Mouse (Mus musculus) embryonic fibroblast, embryonic 13.5 days (primary cell): Measurements from ENCODE around the gene Wapl. TPM values are rescaled to one million over a fixed set of nuclear protein-coding genes. Genes with fewer than 3 reads are reported as not detected.

ENCODE experiments used
- H3K27ac ChIP-seq: 2 replicates; pipeline ENCODE4 v1.5.1; 2012; ENCODE audit warnings: low read length, control low read depth, inconsistent platforms; ENCODE audit not compliant: insufficient read depth
- H3K4me1 ChIP-seq: 2 replicates; pipeline ENCODE4 v1.6.1; 2011; ENCODE audit warnings: low read length; ENCODE audit not compliant: control insufficient read depth, insufficient read depth
- H3K4me3 ChIP-seq: 2 replicates; pipeline ENCODE4 v1.5.1; 2011; ENCODE audit warnings: mild to moderate bottlenecking, control low read depth, low read length; ENCODE audit not compliant: insufficient read depth
- CTCF ChIP-seq: IDR thresholded peaks from 2 replicates; pipeline ENCODE4 v1.5.1; 2011; ENCODE audit warnings: mild to moderate bottlenecking, control low read depth, low read length, moderate library complexity, borderline replicate concordance; ENCODE audit not compliant: insufficient read depth
- POLR2A ChIP-seq: IDR thresholded peaks from 2 replicates; pipeline ENCODE4 v1.6.1; 2011; ENCODE audit warnings: low read depth, mild to moderate bottlenecking, control low read depth, low read length, moderate library complexity
- polyA plus RNA-seq: library from polyadenylated mRNA; stranded (reverse); fragments of >200 nt; gene quantifications from 2 replicates; pipeline ENCODE4 v1.2.4, GENCODE M21; 2011; ENCODE audit warnings: low read depth; ENCODE audit not compliant: missing spikeins, insufficient read length

Gene Wapl
- polyA plus RNA-seq, 1 experiment: 74.1 TPM

DNA sequence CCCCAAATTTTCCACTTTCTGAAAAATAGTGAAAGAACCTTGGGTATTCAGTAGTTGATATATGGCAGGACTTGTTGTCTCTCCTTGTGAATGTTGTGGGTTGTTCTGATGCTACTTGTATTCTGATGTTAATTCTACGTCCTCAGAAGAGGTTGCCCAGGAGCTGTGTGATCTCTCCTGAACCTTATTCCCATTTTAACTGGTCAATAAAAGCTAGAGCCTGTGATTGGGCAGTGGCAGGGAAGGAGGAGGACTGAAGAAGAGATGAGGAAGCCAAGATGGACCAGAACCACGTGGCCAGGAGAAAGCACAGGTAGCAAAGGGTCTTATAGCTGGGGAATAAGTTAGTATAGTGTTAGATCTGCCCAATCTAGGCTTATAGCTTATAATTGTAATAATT, 7.1 kb downstream of the Wapl start:
- no peak overlapping the region for H3K4me3 ChIP-seq
- H3K27ac ChIP-seq: no peak overlapping the region
- TF ChIP-seq POLR2A: no peak
- no peak for TF ChIP-seq CTCF
- no peaks in the 10 kb centered on the region for H3K4me1 ChIP-seq

DNA sequence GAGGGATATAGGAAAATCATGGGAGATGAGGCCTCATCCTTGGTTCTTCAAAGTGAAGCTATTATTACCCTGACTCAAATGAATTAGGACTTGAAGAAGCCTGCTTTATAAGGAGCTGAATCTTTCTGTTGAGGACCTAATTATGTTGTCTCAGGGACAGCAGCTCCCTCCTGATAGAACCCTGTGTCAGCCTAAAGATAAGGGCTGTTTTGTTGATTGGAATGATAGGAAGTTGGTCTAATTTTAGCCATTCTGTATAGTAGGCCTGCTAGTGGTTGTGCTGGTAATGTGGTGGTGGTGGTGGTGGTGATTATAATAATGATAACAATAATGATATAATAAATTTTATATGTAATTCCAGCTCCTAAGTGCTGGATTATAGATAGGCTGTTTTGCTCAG, 11.3 kb downstream of the Wapl start:
- H3K4me3 ChIP-seq: no peak overlapping the region
- H3K4me1 ChIP-seq: no peaks in the 10 kb centered on the region

GRCm38 (mm10) chr14:34693970-34694369, 20.2 kb downstream of the Wapl start:
- Histone ChIP-seq H3K4me1 (no peaks in the 10 kb centered on the region), H3K27ac (no peak overlapping the region), H3K4me3 (no peak overlapping the region)
- TF ChIP-seq CTCF: no peak
- no peak for TF ChIP-seq POLR2A

More for the DNA sequence above, 11.3 kb downstream of the Wapl start:
- no peak for TF ChIP-seq POLR2A
- no peak for TF ChIP-seq CTCF
- no peak overlapping the region for H3K27ac ChIP-seq

DNA sequence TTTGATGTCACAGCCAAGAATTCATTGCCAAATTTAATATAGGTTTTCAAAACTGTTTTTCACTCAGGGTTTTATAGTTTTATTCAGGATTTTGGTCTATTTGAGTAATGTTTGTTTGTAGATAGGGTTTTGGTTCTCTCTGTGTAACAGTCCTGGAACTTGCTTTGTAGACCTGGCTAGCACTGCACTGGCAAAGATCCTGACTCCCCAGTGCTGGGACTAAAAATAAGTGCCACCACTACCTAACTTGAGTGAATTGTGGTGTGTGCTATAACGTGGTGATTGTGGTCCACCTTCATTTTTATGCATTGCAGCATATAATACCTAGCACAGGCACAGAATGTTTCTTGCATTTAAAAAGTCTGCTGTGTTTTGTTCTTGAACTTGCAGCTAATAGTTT, 23.6 kb downstream of the Wapl start:
- no peak for TF ChIP-seq POLR2A
- no peak for TF ChIP-seq CTCF
- H3K4me3 ChIP-seq: no peak overlapping the region
- no peak overlapping the region for H3K27ac ChIP-seq
- no peaks in the 10 kb centered on the region for H3K4me1 ChIP-seq

DNA sequence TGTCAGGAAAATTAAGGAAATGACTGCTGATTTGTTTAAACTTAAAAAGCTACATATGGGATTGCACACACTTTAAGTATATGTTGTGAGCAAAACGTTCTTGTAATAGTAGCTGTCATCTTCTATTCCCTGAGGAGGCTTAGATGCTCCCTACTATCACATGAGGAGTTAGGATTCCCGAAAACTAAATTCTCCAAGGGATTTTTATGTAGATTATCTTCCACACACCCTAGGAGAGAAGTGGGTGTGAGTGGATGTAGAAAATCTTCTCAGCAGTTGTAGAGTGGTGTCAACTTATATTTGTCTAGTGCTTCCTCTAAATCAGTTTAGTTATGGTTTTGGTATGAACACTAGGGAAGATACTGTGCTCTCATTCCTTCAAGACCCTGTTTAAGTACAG, 36.5 kb downstream of the Wapl start:
- Histone ChIP-seq H3K27ac (no peak overlapping the region), H3K4me3 (no peak overlapping the region), H3K4me1 (no peaks in the 10 kb centered on the region)
- TF ChIP-seq POLR2A: no peak

DNA sequence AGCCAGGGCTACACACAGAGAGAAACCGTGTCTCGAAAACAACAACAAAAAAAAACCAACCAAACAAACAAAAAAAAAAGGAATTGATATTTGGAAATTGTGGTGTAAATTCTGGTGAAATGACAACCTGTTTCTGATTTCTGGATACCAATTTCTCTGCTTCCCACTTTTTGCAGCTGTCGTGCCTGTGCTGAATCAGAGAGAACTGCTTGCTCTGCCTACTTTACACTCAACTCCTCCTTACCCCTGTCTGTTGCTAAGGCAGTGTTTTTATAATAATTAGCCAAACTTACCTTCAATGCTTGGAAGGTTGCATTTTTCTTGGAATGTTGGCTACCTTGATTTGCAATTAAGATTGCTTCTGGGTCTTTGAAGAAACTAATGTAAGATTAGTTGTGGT, 38.3 kb downstream of the Wapl start:
- TF ChIP-seq CTCF (no peak), POLR2A (no peak)
- Histone ChIP-seq H3K27ac (no peak overlapping the region), H3K4me1 (no peaks in the 10 kb centered on the region), H3K4me3 (no peak overlapping the region)

DNA sequence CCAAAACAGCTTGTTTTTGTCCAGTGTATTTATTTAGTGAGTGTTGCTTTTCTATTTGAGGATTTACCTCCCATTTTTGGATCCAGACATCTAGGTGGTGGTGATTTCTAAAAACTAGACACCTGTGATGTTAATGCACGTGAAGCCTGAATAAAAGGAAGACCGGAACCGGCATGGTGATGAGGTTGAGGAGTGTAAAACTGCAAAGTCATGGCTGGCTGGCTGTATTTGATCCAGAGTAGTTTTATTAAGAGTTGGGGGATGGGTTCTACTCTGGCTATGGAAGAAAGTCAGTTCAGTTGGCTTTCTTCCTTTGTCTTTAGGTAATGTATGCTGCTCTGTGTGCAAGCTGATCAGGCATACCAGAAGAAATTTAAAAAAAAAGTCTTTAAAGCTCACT, 39.1 kb downstream of the Wapl start:
- Histone ChIP-seq H3K4me1 (no peaks in the 10 kb centered on the region), H3K27ac (no peak overlapping the region), H3K4me3 (no peak overlapping the region)
- TF ChIP-seq CTCF: no peak
- TF ChIP-seq POLR2A: no peak

- no peaks in the 10 kb centered on the region for H3K4me1 ChIP-seq
- TF ChIP-seq POLR2A (no peak), CTCF (no peak)
- no peak overlapping the region for H3K27ac ChIP-seq
- H3K4me3 ChIP-seq: no peak overlapping the region
These were observed 44.4 kb downstream of the Wapl start for GRCm38 (mm10) chr14:34718150-34718549.

GRCm38 (mm10) chr14:34727709-34728108, 54.0 kb downstream of the Wapl start:
- Histone ChIP-seq H3K4me1 (no peaks in the 10 kb centered on the region), H3K27ac (no peak overlapping the region), H3K4me3 (no peak overlapping the region)
- TF ChIP-seq POLR2A: no peak
- no peak for TF ChIP-seq CTCF

DNA sequence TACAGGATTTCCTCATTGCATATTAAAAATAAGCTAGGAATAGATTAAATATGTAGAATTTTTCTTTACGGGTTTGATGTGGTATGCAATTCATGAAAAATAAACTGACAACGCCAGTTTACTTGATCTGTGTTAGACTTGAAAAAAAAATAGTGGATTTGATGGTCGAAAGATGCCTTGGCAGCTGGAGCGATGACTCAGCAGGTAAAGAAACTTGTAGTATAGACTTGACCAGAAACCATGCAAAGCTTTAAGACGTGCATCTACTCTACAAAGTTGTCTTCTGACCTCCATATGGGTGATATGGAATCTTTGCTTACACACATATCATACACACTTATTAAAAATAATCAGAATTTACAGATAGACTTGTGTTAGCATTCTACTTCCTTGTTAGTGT, 61.7 kb downstream of the Wapl start:
- H3K27ac ChIP-seq: no peak overlapping the region
- H3K4me3 ChIP-seq: no peak overlapping the region
- no peaks in the 10 kb centered on the region for H3K4me1 ChIP-seq
- TF ChIP-seq CTCF (no peak), POLR2A (no peak)

GRCm38 (mm10) chr14:34745401-34745800, 71.7 kb downstream of the Wapl start:
- no peak for TF ChIP-seq POLR2A
- Histone ChIP-seq H3K27ac (no peak overlapping the region), H3K4me3 (no peak overlapping the region), H3K4me1 (no peaks in the 10 kb centered on the region)
